Mouse (Mus musculus): ENCODE measurements around the gene Lypd3.

- no peak for TF ChIP-seq POLR2A (IDR thresholded peaks at IDR 0.05; ENCODE audit: control insufficient read depth, low read depth, low read length)
- TF ChIP-seq CTCF (IDR thresholded peaks at IDR 0.05; ENCODE audit: control insufficient read depth, insufficient read depth, insufficient replicate concordance, low read depth, low read length): no peak
These were observed 6.1 kb upstream of the Lypd3 start for GRCm38 (mm10) chr7:24630116-24630880.
